Comparison of ENCODE assay signal across 14 mouse cellular contexts in the genomic region with DNA sequence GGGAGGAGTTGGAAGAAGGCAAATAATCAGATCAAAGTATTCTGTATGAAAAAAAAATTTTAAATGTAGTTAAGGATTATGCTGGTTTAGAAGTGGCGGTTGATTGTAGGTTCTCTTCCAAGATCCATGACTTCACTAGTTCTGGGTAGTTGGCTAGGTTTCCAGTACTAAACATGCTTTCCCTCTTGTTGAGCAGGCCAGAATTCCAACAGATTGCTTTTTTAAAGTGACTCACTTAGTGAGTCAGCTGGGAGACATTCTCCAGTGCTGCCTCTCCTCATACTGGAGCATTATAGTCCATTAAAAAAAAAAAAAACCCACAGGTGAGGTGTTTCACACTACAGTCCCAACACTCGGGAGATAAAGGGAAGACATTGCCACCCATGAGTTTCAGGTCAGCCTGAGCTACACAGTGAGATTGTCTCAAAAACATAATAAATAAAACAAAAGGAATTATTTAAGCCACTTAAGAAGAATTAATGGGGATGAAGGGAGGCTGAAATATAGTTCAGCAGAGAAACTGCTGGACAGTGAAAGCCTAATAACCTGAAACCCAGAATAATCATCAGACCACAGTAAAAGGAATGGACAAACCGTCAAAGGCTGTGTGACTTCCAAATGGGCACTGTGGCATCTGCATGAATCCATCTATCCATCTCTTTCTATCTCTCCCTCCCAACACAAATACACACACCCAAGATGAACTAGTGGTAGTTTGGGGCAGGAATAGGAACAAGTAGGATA. TPM values are rescaled to one million over a fixed set of nuclear protein-coding genes. Genes with fewer than 3 reads are reported as not detected.
DNase-seq lines count a peak whose midpoint lies in the region; ATAC-seq and TF ChIP-seq lines count a peak whose summit lies in the region.
"Had no signal": no experiment of that assay in that cellular context is flagged by ENCODE, and none has a peak within 500 bp of the region (broad histone marks: within the 10 kb centered on the region; RNA-seq: fewer than 3 reads in every experiment).

No protein-coding gene starts in this region.

- no peak overlapping the region for H3K4me3 ChIP-seq in layer of hippocampus, adult 2 months
- no peak overlapping the region for H3K4me3 ChIP-seq in embryonic fibroblast, embryonic 13.5 days (ENCODE audit: insufficient read depth, low read length)
- H3K4me3 ChIP-seq: limb, embryonic 15.5 days; neural tube, embryonic 12.5 days had no signal

- TF ChIP-seq CTCF in layer of hippocampus, adult 2 months (conservative IDR thresholded peaks at IDR 0.05): no peak
- TF ChIP-seq CTCF in embryonic fibroblast, embryonic 13.5 days (IDR thresholded peaks at IDR 0.05; ENCODE audit: borderline replicate concordance, insufficient read depth, low read length): no peak

- no peak for DNase-seq in frontal cortex, postnatal 14 days (ENCODE audit: low spot score in 2 of 2)
- peak; percentile 42 to 71 for DNase-seq in layer of hippocampus, adult 2 months (ENCODE audit: low spot score in 2 of 2)
- no peak for DNase-seq in layer of hippocampus, postnatal 10 days (ENCODE audit: low spot score in 2 of 2)
- DNase-seq in 3T3-L1 (ENCODE audit: low read depth, low spot score): peak; percentile 88
- no peak for DNase-seq in spleen, postnatal 36 days (ENCODE audit: low spot score in 2 of 2)
- DNase-seq in B cell, adult 2 months: no peak
- DNase-seq: cerebellum, postnatal 14 days; gastrocnemius, postnatal 25 days; liver, postnatal 0 days had no signal

- H3K4me1 ChIP-seq in embryonic fibroblast, embryonic 13.5 days (ENCODE audit: control insufficient read depth, insufficient read depth, low read length): peaks cover 18% of the 10 kb centered on the region

- H3K27ac ChIP-seq in layer of hippocampus, adult 2 months: peak overlapping the region; percentile 71
- peak overlapping the region; percentile 82 for H3K27ac ChIP-seq in embryonic fibroblast, embryonic 13.5 days (ENCODE audit: insufficient read depth, low read length)
- H3K27ac ChIP-seq: limb, embryonic 15.5 days; neural tube, embryonic 12.5 days had no signal

- ATAC-seq in frontal cortex, adult (ENCODE audit: low TSS enrichment): peak; percentile 83
- ATAC-seq: forebrain, embryonic 16.5 days; liver, postnatal 0 days had no signal

- TF ChIP-seq POLR2A in embryonic fibroblast, embryonic 13.5 days (IDR thresholded peaks at IDR 0.05; ENCODE audit: low read depth, low read length): no peak

RNA-seq across cellular contexts. Expression of gene Abi1, which starts 5.2 kb away (rescaled TPM):
- total RNA-seq in layer of hippocampus, adult 2 months (2021): 100 to 1,000 TPM; 221 to 234 TPM
- total RNA-seq in layer of hippocampus, postnatal 10 days (2021): 100 to 1,000 TPM; 158 to 164 TPM
- 135 TPM in 2 replicates for polyA plus RNA-seq in embryonic fibroblast, embryonic 13.5 days (2011; ENCODE audit: insufficient read length, low read depth, missing spikeins)

RNA-seq across cellular contexts. Expression of gene Acbd5, which starts 33.1 kb away (rescaled TPM):
- total RNA-seq in layer of hippocampus, adult 2 months (2021): 10 to 100 TPM; 78.9 to 85.4 TPM
- 10 to 100 TPM; 68.9 to 80.7 TPM for total RNA-seq in layer of hippocampus, postnatal 10 days (2021)
- polyA plus RNA-seq in embryonic fibroblast, embryonic 13.5 days (2011; ENCODE audit: insufficient read length, low read depth, missing spikeins): 40.7 and 48.6 TPM in 2 replicates

Comparison
In these comparisons a context has a peak if more than half of its experiments do, and no peak if none do; other contexts are left out.
1. DNase-seq: peak in layer of hippocampus, adult 2 months (2 of 2) and 3T3-L1 (single experiment); none in frontal cortex, postnatal 14 days (0 of 2), layer of hippocampus, postnatal 10 days (0 of 2), spleen, postnatal 36 days (0 of 2) and B cell, adult 2 months (0 of 2).